Mouse (Mus musculus) urinary bladder, postnatal 14 days (tissue): Measurements from ENCODE around the gene Cep152.
A peak's percentile ranks its signal among the peaks of the same experiment; 100 is the strongest.

Experiments
- DNase-seq: peaks from one replicate; pipeline ENCODE4 v3.0.0; 2021; ENCODE audit warnings: low spot score

Gene Cep152

DNA sequence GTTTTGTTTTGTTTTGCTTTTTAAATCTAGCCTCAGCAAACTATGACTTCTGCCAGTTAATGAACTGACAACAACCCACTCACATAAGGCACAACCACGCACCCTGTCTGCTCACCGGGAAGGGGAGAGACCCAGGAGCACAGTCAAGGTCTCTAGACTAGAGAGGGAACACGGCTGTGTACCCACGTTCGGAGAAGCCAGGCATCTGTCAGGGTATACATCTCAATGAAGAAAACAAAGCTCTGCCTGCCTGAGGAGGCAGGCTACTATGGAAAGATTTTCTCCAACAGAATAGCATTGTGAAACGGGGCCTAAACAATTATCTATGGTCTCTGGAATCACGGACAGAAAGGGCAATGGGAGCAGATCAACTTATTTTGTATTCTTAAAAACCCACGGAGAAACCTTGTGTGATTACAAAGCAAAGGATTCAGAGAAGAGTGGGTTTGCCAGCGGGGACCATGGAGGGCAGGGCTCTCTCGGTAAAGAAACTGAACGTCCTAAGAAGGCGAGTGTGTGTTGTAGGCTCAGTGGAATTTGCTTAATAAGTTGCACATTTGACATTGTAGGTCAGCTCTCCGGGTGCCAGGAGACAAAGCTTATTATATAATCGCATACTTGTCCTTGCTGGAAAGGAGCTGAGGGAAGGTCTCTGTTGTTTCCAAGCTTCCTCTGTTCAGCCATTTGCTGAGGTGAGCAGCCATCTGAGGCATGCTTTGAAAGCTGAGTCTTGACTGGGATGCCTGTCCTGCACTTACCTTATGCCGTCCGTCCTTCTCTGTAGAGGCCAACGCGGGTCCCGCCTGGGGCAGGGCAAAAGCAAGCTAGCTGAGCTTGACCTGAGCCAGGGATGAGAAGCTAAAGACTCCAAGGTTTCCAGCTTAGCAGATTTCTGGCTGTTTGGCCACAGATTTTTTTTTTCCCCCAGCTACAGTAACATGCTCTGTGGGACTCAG lies 66.0 kb downstream of the Cep152 start:
- no peak for DNase-seq

GRCm38 (mm10) chr2:125555830-125556229 lies 69.1 kb downstream of the Cep152 start:
- DNase-seq, result no peak

GRCm38 (mm10) chr2:125548806-125549578 lies 75.9 kb downstream of the Cep152 start:
- DNase-seq, result no peak

DNA sequence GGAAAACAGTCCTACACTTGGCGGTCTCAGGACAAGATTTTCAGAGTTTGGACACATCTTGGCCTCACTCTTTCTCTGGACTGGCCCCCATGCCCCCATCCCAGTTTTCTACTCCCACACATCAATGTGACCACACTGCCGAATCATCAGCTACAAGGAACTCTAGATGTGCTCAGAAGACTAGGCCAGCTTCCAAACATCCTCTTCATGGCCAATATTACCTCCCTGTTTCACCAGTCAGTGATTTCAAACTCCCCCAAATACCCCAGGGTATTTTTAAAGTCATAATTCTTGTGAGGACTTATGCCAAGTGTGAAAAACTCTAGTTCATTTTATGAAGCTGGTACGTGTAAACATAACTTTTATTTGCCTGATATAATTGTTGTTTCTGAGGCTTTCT lies 79.9 kb downstream of the Cep152 start:
- no peak for DNase-seq

DNA sequence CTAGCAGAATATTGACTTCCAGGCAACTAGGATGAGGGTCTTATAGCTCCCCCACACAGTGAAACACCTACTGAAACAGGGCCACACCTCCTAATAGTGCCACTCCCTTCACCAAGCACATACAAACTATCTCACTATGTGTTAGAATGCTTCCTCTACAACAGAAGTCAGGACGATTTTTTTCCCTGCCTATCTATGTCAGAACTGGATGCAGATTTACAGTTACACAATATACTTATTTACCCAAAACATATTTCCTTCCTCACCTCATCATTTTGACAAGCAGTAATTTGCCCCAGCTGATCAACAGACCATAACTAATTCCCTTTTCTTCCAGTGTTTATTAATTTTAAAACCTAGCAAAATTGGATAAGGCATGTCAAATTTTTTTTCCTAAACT lies 81.3 kb downstream of the Cep152 start:
- no peak for DNase-seq

GRCm38 (mm10) chr2:125541451-125541850 lies 83.5 kb downstream of the Cep152 start:
- no peak for DNase-seq

DNA sequence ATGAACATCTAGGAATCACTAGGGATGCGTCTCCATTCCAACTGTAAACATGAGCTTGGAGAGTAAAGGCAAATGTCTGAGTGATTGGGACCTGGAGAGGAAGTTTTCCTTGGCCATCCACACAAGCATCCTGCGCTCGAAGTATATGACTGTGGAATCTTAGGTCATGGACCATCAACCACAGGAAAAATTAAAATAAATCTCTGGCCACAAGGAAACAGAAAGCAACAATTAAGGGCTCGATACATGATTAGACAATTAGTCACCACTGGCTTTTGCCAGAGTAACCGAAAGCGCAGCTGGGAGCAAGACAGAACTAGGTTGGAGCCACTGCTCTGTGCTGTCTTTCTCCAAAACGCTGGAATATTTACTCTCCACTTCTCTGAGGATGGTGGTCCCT lies 84.3 kb downstream of the Cep152 start:
- no peak for DNase-seq

- DNase-seq, result no peak
Measured at GRCm38 (mm10) chr2:125539640-125540039, 85.3 kb downstream of the Cep152 start.

- DNase-seq, result peak; percentile 59
Measured at GRCm38 (mm10) chr2:125530665-125531064, 94.2 kb downstream of the Cep152 start.

- no peak for DNase-seq
Measured at GRCm38 (mm10) chr2:125526566-125526965, 98.3 kb downstream of the Cep152 start.

DNA sequence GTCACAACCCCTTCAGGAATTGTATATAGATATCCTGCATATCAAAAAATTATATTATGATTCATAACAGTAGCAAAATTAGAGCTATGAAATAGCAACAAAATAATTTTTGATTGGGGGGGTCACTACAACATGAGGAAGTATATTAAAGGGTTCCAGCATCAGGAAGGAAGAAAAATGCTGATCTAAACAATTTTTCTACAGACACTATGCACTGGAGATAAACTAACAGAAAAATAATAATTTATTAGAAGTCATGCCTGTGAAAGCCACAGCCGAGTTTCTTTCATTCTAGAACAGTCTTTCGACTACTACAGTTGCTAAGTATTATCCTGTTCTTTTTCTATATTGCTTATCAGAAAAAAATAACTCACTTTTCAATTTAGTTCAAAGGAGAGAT lies 99.4 kb downstream of the Cep152 start:
- no peak for DNase-seq

- DNase-seq, result peak; percentile 59
Measured at GRCm38 (mm10) chr2:125516594-125516993, 108.3 kb downstream of the Cep152 start.

DNA sequence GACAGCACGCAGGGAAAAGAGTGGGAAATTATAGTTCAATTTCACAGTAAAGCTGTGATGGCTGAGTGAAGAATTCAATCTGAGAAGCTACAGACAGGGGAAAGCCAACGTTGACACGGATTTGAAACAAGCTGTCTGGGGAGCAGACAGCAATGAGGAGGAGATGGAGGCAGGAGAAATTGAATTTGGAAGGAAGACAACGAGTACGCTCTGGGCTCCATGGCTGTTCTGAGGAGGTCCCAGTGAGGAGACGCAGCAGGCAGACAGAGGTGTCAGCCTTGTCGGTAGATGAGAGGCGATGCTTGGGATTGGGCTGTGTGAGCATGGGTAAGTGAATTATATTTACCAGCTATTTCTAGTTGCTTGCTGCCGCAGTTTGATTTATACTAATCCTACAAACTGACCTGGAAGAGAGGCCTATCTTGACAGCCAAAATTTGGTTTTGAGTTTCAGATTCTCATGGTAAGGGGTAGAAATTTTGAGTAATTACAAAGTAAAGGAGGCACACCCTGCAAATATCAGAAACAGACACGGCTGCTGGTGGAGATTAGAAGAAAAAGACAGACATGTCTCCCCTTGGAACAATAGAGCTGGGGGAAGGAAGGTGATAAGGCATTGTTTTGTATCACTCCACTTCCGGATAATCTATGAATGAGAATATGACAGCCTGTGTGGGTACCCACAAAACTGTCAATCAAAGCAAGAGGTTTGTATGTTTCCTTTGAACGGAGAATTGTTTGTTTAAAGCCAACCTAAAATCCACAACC lies 109.4 kb downstream of the Cep152 start:
- no peak for DNase-seq

GRCm38 (mm10) chr2:125514391-125514790 lies 110.5 kb downstream of the Cep152 start:
- DNase-seq, result no peak
